Mouse (Mus musculus): ENCODE results near the gene Slc38a8. TPM values are rescaled to one million over a fixed set of nuclear protein-coding genes. Genes with fewer than 3 reads are reported as not detected.

Gene Slc38a8
- total and polyA plus RNA-seq, 2 experiments from 2014 or later = not detected

DNA sequence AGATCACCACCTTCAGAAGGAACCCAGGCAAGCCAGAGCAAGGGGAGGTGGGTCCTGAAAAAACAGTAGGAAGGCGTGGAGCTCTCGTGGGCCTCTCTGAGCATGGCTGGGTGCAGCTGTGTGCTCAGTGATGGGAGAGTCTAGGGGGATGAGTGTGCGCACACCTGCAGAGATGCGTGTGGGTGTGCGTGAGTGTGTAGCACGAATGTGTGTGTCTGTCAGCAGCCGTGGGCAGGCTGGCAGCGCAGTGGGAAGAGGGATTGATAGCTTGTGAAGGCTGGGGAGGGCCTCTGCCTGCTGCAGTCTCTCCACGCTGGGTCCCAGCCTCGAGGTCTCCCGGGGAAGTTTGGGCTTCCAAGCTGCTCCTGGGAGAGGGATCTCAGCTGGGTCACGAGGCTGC lies 51.9 kb downstream of the Slc38a8 start:
- no peak overlapping the region for H3K4me2 ChIP-seq (ENCODE audit: low read depth, low read length)
- no peak overlapping the region for H3K4me3 ChIP-seq (ENCODE audit: low read depth, low read length)
- DNase-seq (ENCODE audit: low spot score) (no peak), ATAC-seq (ENCODE audit: insufficient read depth, low read depth) (no peak)
- no peaks in the 10 kb centered on the region for H3K4me1 ChIP-seq (ENCODE audit: control insufficient read depth, insufficient read depth)
- peaks cover 67% of the 10 kb centered on the region for H3K27me3 ChIP-seq (ENCODE audit: control insufficient read depth, insufficient read depth, low read length)
- TF ChIP-seq CTCF (IDR thresholded peaks at IDR 0.05; ENCODE audit: low read depth) (no peak), EP300 (IDR thresholded peaks at IDR 0.05; ENCODE audit: low read depth) (no peak)
- H3K9ac ChIP-seq (replicated peaks; ENCODE audit: low read depth, low read length) = no peak overlapping the region
- WGBS = 67% methylated on average over 12 of the region's 12 CpGs
- H3K27ac ChIP-seq (ENCODE audit: low read depth) = no peak overlapping the region
- no peaks in the 10 kb centered on the region for H3K36me3 ChIP-seq (replicated peaks; ENCODE audit: control insufficient read depth, insufficient read depth, low read length)
- no peaks in the 10 kb centered on the region for H3K9me3 ChIP-seq (replicated peaks; ENCODE audit: control insufficient read depth, low read length)

DNA sequence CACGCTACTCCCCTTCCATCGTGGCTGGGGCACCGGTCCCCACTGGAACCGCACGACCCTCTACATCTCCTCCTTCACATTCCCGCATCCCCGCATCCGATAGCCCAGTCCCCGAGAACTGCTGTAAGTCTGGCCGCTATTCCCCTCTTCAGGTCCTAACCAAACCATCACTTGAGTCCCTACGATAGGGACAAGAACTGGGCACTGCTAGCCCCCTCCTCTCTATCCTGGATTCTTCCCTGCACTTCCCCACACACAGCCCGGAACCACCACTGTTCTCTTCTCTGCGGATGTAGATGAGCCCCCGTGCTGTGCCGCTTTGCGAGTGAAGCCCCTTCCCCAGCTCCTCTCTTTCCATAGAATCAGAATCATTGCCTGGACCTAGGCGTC lies 53.7 kb downstream of the Slc38a8 start:
- H3K4me2 ChIP-seq (ENCODE audit: low read depth, low read length) = no peak overlapping the region
- H3K27ac ChIP-seq (ENCODE audit: low read depth) = no peak overlapping the region
- WGBS = 2% methylated on average over 16 of the region's 17 CpGs

DNA sequence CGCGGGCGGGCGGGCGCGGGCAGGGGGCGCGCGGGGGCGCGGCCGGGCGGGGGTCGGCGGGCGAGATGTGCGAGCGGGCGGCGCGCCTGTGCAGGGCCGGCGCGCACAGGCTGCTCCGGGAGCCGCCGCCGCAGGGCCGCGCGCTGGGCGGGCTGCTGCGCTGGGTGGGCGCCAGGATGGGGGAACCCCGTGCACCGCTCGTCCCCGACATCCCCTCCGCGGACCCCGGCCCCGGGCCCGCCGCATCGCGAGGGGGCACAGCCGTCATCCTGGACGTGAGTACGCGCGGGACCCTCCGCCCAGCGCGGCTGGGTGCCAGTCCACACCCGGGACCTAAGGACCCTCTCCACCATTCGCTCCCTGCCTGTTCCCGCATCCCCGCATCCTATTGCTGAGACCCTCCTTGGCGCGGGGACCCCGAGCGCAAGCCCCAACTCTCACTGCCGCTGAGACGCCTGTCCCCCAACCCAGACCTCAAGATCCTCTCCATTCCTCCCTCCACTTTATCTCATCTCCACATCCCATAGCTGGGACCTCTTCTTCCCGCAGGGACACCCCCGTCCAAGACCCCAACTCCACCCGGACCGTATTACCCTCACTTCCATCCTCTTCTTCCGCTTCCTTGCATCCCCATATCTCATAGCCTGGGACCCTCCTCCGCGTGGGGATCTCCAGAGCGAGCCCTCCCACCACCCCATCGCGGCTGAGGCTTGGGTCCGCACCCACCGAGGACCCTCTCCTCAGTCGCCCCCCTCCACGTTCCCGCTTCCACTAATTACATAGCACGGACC lies 54.3 kb downstream of the Slc38a8 start:
- Histone ChIP-seq H3K4me1 (ENCODE audit: control insufficient read depth, insufficient read depth) (no peaks in the 10 kb centered on the region), H3K9ac (replicated peaks; ENCODE audit: low read depth, low read length) (0 out of 2 replicates have a peak overlapping the region, but pooled peaks have one; percentile 29), H3K27ac (ENCODE audit: low read depth) (no peak overlapping the region), H3K4me2 (ENCODE audit: low read depth, low read length) (peak overlapping the region; percentile 100), H3K36me3 (replicated peaks; ENCODE audit: control insufficient read depth, insufficient read depth, low read length) (no peaks in the 10 kb centered on the region), H3K9me3 (replicated peaks; ENCODE audit: control insufficient read depth, low read length) (no peaks in the 10 kb centered on the region), H3K4me3 (ENCODE audit: low read depth, low read length) (peak overlapping the region; percentile 59), H3K27me3 (ENCODE audit: control insufficient read depth, insufficient read depth, low read length) (peaks cover 67% of the 10 kb centered on the region)
- ATAC-seq (ENCODE audit: insufficient read depth, low read depth) (0 out of 2 replicates have a peak, but pooled peaks have one; percentile 7), DNase-seq (ENCODE audit: low spot score) (no peak)
- 2% methylated on average over 66 of the region's 80 CpGs for WGBS
- TF ChIP-seq EP300 (IDR thresholded peaks at IDR 0.05; ENCODE audit: low read depth) (no peak), CTCF (IDR thresholded peaks at IDR 0.05; ENCODE audit: low read depth) (no peak)

More for the DNA sequence above, 53.7 kb downstream of the Slc38a8 start:
- TF ChIP-seq CTCF (IDR thresholded peaks at IDR 0.05; ENCODE audit: low read depth) (no peak), EP300 (IDR thresholded peaks at IDR 0.05; ENCODE audit: low read depth) (no peak)
- Histone ChIP-seq H3K9me3 (replicated peaks; ENCODE audit: control insufficient read depth, low read length) (no peaks in the 10 kb centered on the region), H3K4me1 (ENCODE audit: control insufficient read depth, insufficient read depth) (no peaks in the 10 kb centered on the region), H3K9ac (replicated peaks; ENCODE audit: low read depth, low read length) (no peak overlapping the region), H3K27me3 (ENCODE audit: control insufficient read depth, insufficient read depth, low read length) (peaks cover 68% of the 10 kb centered on the region), H3K36me3 (replicated peaks; ENCODE audit: control insufficient read depth, insufficient read depth, low read length) (no peaks in the 10 kb centered on the region), H3K4me3 (ENCODE audit: low read depth, low read length) (peak overlapping the region; percentile 59; the same call in 1 of the 2 replicates)
- ATAC-seq (ENCODE audit: insufficient read depth, low read depth) = no peak
- no peak for DNase-seq (ENCODE audit: low spot score)

DNA sequence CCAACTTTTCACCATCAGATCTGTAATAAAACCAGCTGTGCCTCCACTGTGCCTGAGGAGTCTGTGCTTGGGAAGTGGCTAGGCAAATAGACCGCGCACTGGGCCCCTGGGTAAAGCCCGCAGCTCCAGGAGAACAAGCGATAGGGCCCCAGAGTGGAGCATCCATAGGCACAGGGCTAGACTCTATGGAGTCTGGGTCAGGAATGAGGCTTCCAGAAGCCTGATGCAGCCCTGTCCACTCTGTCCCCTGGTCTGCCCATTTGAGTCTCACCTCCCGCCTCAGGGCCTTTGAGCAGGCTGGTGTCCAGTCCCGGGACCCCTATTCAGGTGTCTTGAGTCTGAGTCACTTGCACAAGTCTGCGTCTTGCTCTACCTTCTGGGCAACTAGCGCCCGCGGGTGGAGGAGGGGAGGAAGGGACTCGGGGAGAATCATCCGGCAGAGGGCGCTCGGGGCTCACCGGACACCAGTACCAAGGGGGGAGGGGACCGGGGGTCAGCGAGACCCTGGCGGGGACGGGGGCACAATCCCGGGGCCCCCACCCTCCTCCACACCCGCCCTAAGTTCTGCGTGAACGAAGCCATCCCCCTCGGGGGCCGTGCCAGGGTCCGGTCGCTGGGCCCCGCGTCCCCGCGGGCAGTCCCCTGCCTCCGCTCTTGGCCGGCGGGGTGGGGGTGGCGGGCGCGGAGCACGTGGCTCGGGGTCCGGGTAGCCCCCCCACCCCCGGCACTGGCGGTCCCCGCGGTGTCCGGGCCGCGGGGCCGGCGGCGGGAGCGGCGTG lies 55.1 kb downstream of the Slc38a8 start, which contains the start of gene Necab2:
Gene Necab2 (plus strand): TSS at position 509 of the 779 bp plus-strand sequence.
- peak; percentile 55 for DNase-seq (ENCODE audit: low spot score)

DNA sequence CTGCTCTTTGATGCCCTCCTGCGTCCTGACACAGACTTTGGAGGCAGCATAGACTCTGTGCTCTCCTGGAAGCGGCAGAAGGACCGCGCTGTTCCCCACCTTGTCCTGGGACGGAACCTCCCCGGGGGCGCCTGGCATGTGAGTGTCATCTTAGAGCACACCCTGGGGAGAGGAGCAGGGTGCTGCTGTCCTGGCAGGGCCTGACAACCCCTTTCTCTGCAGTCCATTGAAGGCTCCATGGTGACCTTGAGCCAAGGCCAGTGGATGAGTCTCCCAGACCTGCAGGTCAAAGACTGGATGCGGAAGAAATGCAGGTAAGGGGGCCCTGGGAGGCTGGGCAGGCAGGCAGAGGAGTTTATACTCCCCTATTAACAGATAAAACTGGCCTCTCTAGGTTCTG lies 58.5 kb downstream of the Slc38a8 start:
- Histone ChIP-seq H3K9me3 (replicated peaks; ENCODE audit: control insufficient read depth, low read length) (no peaks in the 10 kb centered on the region), H3K4me3 (ENCODE audit: low read depth, low read length) (no peak overlapping the region), H3K9ac (replicated peaks; ENCODE audit: low read depth, low read length) (no peak overlapping the region), H3K36me3 (replicated peaks; ENCODE audit: control insufficient read depth, insufficient read depth, low read length) (no peaks in the 10 kb centered on the region), H3K27ac (ENCODE audit: low read depth) (no peak overlapping the region), H3K4me2 (ENCODE audit: low read depth, low read length) (no peak overlapping the region), H3K27me3 (ENCODE audit: control insufficient read depth, insufficient read depth, low read length) (peaks cover 32% of the 10 kb centered on the region), H3K4me1 (ENCODE audit: control insufficient read depth, insufficient read depth) (no peaks in the 10 kb centered on the region)
- TF ChIP-seq CTCF (IDR thresholded peaks at IDR 0.05; ENCODE audit: low read depth) (no peak), EP300 (IDR thresholded peaks at IDR 0.05; ENCODE audit: low read depth) (no peak)
- 82% methylated on average over 8 of the region's 8 CpGs for WGBS
- ATAC-seq (ENCODE audit: insufficient read depth, low read depth) = no peak
- no peak for DNase-seq (ENCODE audit: low spot score)

More for the DNA sequence above, 55.1 kb downstream of the Slc38a8 start, which contains the start of gene Necab2:
- H3K9ac ChIP-seq (replicated peaks; ENCODE audit: low read depth, low read length) = peak within 1 kb of the TSS; percentile 29; the same call in 1 of the 2 replicates
- peak within 1 kb of the TSS; percentile 59 for H3K4me3 ChIP-seq (ENCODE audit: low read depth, low read length)
- no peaks in the 10 kb centered on the region for H3K4me1 ChIP-seq (ENCODE audit: control insufficient read depth, insufficient read depth)
- no peaks in the 10 kb centered on the region for H3K36me3 ChIP-seq (replicated peaks; ENCODE audit: control insufficient read depth, insufficient read depth, low read length)
- H3K27ac ChIP-seq (ENCODE audit: low read depth) = no peak within 1 kb of the TSS
- peaks cover 60% of the 10 kb centered on the region for H3K27me3 ChIP-seq (ENCODE audit: control insufficient read depth, insufficient read depth, low read length)
- ATAC-seq (ENCODE audit: insufficient read depth, low read depth) = peak; percentile 70
- no peaks in the 10 kb centered on the region for H3K9me3 ChIP-seq (replicated peaks; ENCODE audit: control insufficient read depth, low read length)
- peak within 1 kb of the TSS; percentile 100 for H3K4me2 ChIP-seq (ENCODE audit: low read depth, low read length)
- TF ChIP-seq CTCF (IDR thresholded peaks at IDR 0.05; ENCODE audit: low read depth) = peak; percentile 74
- TF ChIP-seq EP300 (IDR thresholded peaks at IDR 0.05; ENCODE audit: low read depth) = no peak
- WGBS = 2% methylated on average over 25 of the region's 52 CpGs
